Mouse (Mus musculus) midbrain, embryonic 14.5 days (tissue): ENCODE measurements around the gene Hhipl1. TPM values are rescaled to one million over a fixed set of nuclear protein-coding genes. Genes with fewer than 3 reads are reported as not detected.

Source experiments
- ATAC-seq: fragments of 200-750 bp; cut with Nextera tagmentation; 2 replicates; pipeline ENCODE4 v1.8.0; 2017; ENCODE audit warnings: moderate number of reproducible peaks, moderate library complexity; ENCODE audit not compliant: low FRiP score, low TSS enrichment
- DNase-seq: peaks from one replicate; pipeline ENCODE4 v3.0.0-alpha.2; 2015
- H3K27ac ChIP-seq: fragments of 300-500 bp; sonication (generic); replicated peaks from 2 replicates; pipeline ENCODE4 v1.5.1; 2014; ENCODE audit warnings: mild to moderate bottlenecking, low read depth, low read length, moderate library complexity
- H3K27me3 ChIP-seq: fragments of 300-500 bp; sonication (generic); 2 replicates; pipeline ENCODE4 v1.6.1; 2014; ENCODE audit warnings: low read length, control low read depth, mixed read lengths; ENCODE audit not compliant: control insufficient read depth, insufficient read depth
- H3K36me3 ChIP-seq: fragments of 300-500 bp; sonication (generic); 2 replicates; pipeline ENCODE4 v1.6.1; 2014; ENCODE audit warnings: low read length, control low read depth; ENCODE audit not compliant: control insufficient read depth, insufficient read depth
- H3K4me1 ChIP-seq: fragments of 300-500 bp; sonication (generic); 2 replicates; pipeline ENCODE4 v1.6.1; 2014; ENCODE audit warnings: mild to moderate bottlenecking, antibody characterized with exemption, low read length, control low read depth; ENCODE audit not compliant: control insufficient read depth, insufficient read depth
- H3K4me2 ChIP-seq: fragments of 300-500 bp; sonication (generic); 2 replicates; pipeline ENCODE4 v1.6.1; 2014; ENCODE audit warnings: mild to moderate bottlenecking, low read length, moderate library complexity
- H3K4me3 ChIP-seq: fragments of 300-500 bp; sonication (generic); replicated peaks from 2 replicates; pipeline ENCODE4 v1.5.1; 2014; ENCODE audit warnings: low read depth, low read length
- H3K9ac ChIP-seq: fragments of 300-500 bp; sonication (generic); replicated peaks from 2 replicates; pipeline ENCODE4 v1.6.1; 2014; ENCODE audit warnings: mild to moderate bottlenecking, low read length, moderate library complexity
- H3K9me3 ChIP-seq: fragments of 300-500 bp; sonication (generic); 2 replicates; pipeline ENCODE4 v1.6.1; 2016; ENCODE audit warnings: low read length, control low read depth, mixed read lengths; ENCODE audit not compliant: control insufficient read depth
- WGBS: fragments of 180-500 bp; shearing (Covaris S2); extraction: QIAGEN DNeasy Blood & Tissue Kit; methylation state at CpG from one replicate; pipeline ENCODE4 v1.1.7; 2014; 5-methylcytosine and 5-hydroxymethylcytosine counted together
- polyA plus RNA-seq: library from polyadenylated mRNA; unstranded; fragments of >200 nt; fragmentation: Nextera tagmentation; extraction: Ambion mirVana; gene quantifications from 2 replicates; pipeline ENCODE4 v1.2.1, GENCODE M21; 2014

Hhipl1 gene
- polyA plus RNA-seq, 1 experiment from 2014 or later = 1.6 TPM

- DNase-seq = peak; percentile 70
- Histone ChIP-seq H3K27ac (no peak overlapping the region), H3K9me3 (no peaks in the 10 kb centered on the region), H3K4me3 (no peak overlapping the region), H3K4me1 (0 out of 2 replicates have a peak, but pooled peaks cover 3% of the 10 kb centered on the region), H3K4me2 (peak overlapping the region; percentile 99; the same call in 1 of the 2 replicates), H3K27me3 (no peaks in the 10 kb centered on the region), H3K36me3 (no peaks in the 10 kb centered on the region), H3K9ac (no peak overlapping the region)
- 25% methylated on average over 14 of the region's 14 CpGs for WGBS
- no peak for ATAC-seq
Observed at GRCm38 (mm10) chr12:108307553-108307952, 1.5 kb downstream of the Hhipl1 start.

DNA sequence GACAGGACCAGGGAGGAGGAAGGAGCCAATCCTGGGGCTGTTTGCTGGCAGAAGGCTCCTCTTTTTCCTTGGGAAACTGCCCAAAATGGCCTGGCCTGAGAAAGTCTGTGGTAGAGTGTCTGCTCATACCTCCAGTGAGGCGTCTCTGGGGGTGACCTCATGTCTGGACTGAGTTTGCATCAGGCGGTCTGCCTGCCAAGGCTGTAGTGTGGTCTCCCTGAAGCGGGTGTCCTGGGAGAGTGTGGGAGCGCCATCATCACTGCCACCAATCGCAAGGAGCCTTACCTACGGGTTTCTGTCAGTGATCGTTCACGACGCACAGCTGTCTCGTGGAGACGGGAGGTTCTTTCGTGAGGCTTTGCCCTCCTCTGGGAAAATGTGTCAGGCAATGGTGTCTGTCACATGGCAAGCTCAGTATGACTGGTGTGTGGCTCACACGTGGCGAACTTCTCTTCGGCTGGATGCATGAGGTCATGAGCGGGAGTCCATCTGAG is 2.3 kb downstream of the Hhipl1 start:
- H3K4me2 ChIP-seq = no peak overlapping the region
- no peak overlapping the region for H3K9ac ChIP-seq
- DNase-seq = no peak
- no peak overlapping the region for H3K27ac ChIP-seq
- no peaks in the 10 kb centered on the region for H3K27me3 ChIP-seq
- no peak for ATAC-seq
- no peaks in the 10 kb centered on the region for H3K36me3 ChIP-seq
- WGBS = 86% methylated on average over 16 of the region's 16 CpGs
- H3K9me3 ChIP-seq = no peaks in the 10 kb centered on the region
- 0 out of 2 replicates have a peak, but pooled peaks cover 3% of the 10 kb centered on the region for H3K4me1 ChIP-seq
- H3K4me3 ChIP-seq = no peak overlapping the region

GRCm38 (mm10) chr12:108309116-108309794 is 3.2 kb downstream of the Hhipl1 start:
- Histone ChIP-seq H3K4me3 (no peak overlapping the region), H3K9me3 (no peaks in the 10 kb centered on the region), H3K27me3 (no peaks in the 10 kb centered on the region), H3K4me2 (no peak overlapping the region), H3K36me3 (no peaks in the 10 kb centered on the region), H3K27ac (no peak overlapping the region), H3K9ac (no peak overlapping the region), H3K4me1 (0 out of 2 replicates have a peak, but pooled peaks cover 3% of the 10 kb centered on the region)
- ATAC-seq = no peak
- WGBS = 79% methylated on average over 8 of the region's 8 CpGs
- no peak for DNase-seq

GRCm38 (mm10) chr12:108310041-108310440 is 4.0 kb downstream of the Hhipl1 start:
- Histone ChIP-seq H3K36me3 (no peaks in the 10 kb centered on the region), H3K27ac (no peak overlapping the region), H3K9ac (no peak overlapping the region), H3K4me2 (no peak overlapping the region), H3K4me1 (0 out of 2 replicates have a peak, but pooled peaks cover 3% of the 10 kb centered on the region), H3K9me3 (no peaks in the 10 kb centered on the region), H3K27me3 (no peaks in the 10 kb centered on the region), H3K4me3 (no peak overlapping the region)
- ATAC-seq (no peak), DNase-seq (no peak)
- 85% methylated on average over 4 of the region's 4 CpGs for WGBS

- no peaks in the 10 kb centered on the region for H3K9me3 ChIP-seq
- DNase-seq = no peak
- no peak overlapping the region for H3K4me2 ChIP-seq
- H3K9ac ChIP-seq = no peak overlapping the region
- no peaks in the 10 kb centered on the region for H3K27me3 ChIP-seq
- H3K27ac ChIP-seq = no peak overlapping the region
- no peak for ATAC-seq
- no peak overlapping the region for H3K4me3 ChIP-seq
- 0 out of 2 replicates have a peak, but pooled peaks cover 3% of the 10 kb centered on the region for H3K4me1 ChIP-seq
- no peaks in the 10 kb centered on the region for H3K36me3 ChIP-seq
- 74% methylated on average over 7 of the region's 7 CpGs for WGBS
Observed at GRCm38 (mm10) chr12:108310456-108311027, 4.5 kb downstream of the Hhipl1 start.

DNA sequence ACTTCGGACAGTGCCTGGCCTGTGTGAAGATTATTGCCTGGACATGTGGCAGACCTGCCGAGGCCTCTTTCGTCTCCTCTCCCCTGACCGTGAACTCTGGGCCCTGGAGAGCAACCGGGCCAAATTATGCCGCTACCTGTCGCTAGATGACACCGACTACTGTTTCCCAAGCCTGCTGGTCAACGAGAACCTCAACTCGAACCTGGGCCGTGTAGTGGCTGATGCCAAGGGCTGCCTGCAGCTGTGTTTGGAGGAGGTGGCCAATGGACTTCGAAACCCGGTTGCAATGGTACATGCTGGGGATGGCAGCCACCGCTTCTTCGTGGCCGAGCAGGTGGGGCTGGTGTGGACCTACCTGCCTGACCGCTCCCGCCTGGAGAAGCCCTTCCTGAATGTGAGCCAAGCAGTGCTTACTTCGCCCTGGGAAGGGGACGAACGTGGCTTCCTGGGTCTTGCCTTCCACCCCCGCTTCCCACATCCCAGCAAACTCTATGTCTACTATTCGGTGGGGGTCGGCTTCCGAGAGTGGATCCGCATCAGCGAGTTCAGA is 5.7 kb downstream of the Hhipl1 start:
- Histone ChIP-seq H3K27ac (no peak overlapping the region), H3K36me3 (no peaks in the 10 kb centered on the region), H3K9me3 (no peaks in the 10 kb centered on the region), H3K27me3 (no peaks in the 10 kb centered on the region), H3K9ac (no peak overlapping the region), H3K4me2 (no peak overlapping the region), H3K4me3 (no peak overlapping the region), H3K4me1 (0 out of 2 replicates have a peak, but pooled peaks cover 3% of the 10 kb centered on the region)
- DNase-seq (no peak), ATAC-seq (no peak)
- 85% methylated on average over 27 of the region's 27 CpGs for WGBS

DNA sequence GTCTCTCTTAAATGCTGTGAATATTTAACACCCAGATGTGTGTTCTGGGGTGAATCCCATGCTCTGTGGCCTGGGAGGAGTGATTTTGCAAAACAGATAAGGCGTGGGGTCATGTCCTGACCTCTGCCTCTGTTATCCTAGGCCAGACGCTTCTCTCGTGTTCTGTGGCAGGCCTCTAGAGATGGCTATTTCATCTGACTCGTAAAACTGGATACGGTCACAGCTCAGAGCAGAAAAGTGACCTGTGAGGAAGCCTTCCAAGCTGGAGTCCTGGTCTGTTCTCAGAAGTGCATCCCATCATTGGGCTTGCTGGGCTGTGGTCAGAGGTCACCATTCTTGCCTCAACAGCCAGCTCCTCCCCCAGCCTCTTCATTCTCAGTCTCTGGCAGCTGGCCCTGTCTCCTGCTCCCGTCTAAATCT is 6.4 kb downstream of the Hhipl1 start:
- Histone ChIP-seq H3K9me3 (no peaks in the 10 kb centered on the region), H3K4me3 (no peak overlapping the region), H3K27ac (no peak overlapping the region), H3K9ac (no peak overlapping the region), H3K36me3 (no peaks in the 10 kb centered on the region), H3K4me2 (no peak overlapping the region), H3K27me3 (no peaks in the 10 kb centered on the region), H3K4me1 (peaks cover 9% of the 10 kb centered on the region; the same call in 1 of the 2 replicates)
- ATAC-seq (no peak), DNase-seq (no peak)
- WGBS = 29% methylated on average over 6 of the region's 6 CpGs

- Histone ChIP-seq H3K4me2 (no peak overlapping the region), H3K36me3 (no peaks in the 10 kb centered on the region), H3K9me3 (no peaks in the 10 kb centered on the region), H3K27ac (no peak overlapping the region), H3K4me1 (peaks cover 12% of the 10 kb centered on the region), H3K27me3 (no peaks in the 10 kb centered on the region), H3K9ac (no peak overlapping the region), H3K4me3 (no peak overlapping the region)
- WGBS = 82% methylated on average over 1 of the region's 1 CpGs
- ATAC-seq = no peak
- no peak for DNase-seq
Observed at GRCm38 (mm10) chr12:108313244-108313772, 7.2 kb downstream of the Hhipl1 start.
